Mouse (Mus musculus) stomach, postnatal 0 days (tissue): ENCODE results near the gene Zbtb1.

Experiments
- CTCF ChIP-seq: IDR thresholded peaks from 2 replicates; pipeline ENCODE4 v1.5.1; 2016; ENCODE audit warnings: antibody characterized with exemption, low read depth, mild to moderate bottlenecking, moderate library complexity
- EP300 ChIP-seq: optimal IDR thresholded peaks from 2 replicates; pipeline ENCODE3; 2016; ENCODE audit warnings: antibody characterized with exemption

DNA sequence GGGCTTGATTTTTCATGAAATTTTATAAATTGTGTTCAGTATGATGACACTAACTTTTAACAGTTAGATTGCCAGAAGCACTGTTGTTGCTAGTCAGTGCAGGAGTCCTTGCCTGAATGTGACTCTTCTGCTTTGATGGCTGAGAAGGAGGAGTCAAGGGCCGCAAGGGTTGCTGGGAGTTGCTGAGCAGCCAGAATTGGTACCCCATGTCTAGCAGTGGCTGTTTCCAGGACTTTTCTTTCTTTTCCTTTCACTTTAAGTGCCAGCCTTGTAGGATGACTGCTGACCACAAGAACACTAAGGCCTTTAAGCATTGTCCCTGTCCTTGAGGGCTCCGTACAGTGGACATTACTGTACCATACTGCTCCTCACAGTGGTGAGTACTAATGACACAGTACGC is 7.7 kb downstream of the Zbtb1 start:
- TF ChIP-seq CTCF (no peak), EP300 (no peak)
